Mouse (Mus musculus) myocyte (in vitro differentiated cells): ENCODE measurements around the gene Plekhh1. TPM values are rescaled to one million over a fixed set of nuclear protein-coding genes. Genes with fewer than 3 reads are reported as not detected.

Source experiments
- H3K27me3 ChIP-seq: one replicate; pipeline ENCODE4 v1.6.1; 2011; ENCODE audit not compliant: control insufficient read depth, insufficient read depth, insufficient read length
- H3K36me3 ChIP-seq: one replicate; pipeline ENCODE4 v1.6.1; 2011; ENCODE audit not compliant: control insufficient read depth, insufficient read depth
- H3K4me2 ChIP-seq: one replicate; pipeline ENCODE4 v1.6.1; 2011; ENCODE audit warnings: low read depth, control low read depth
- H3K4me3 ChIP-seq: one replicate; pipeline ENCODE4 v1.5.1; 2011; ENCODE audit warnings: mild to moderate bottlenecking, control low read depth, moderate library complexity
- H3K79me2 ChIP-seq: one replicate; pipeline ENCODE4 v1.6.1; 2011; ENCODE audit not compliant: control insufficient read depth, insufficient read depth
- H3ac ChIP-seq: one replicate; pipeline ENCODE4 v1.6.1; 2011; ENCODE audit not compliant: control insufficient read depth, insufficient read length
- CEBPB ChIP-seq: IDR thresholded peaks from 2 replicates; pipeline ENCODE4 v1.6.1; 2011; ENCODE audit warnings: mild to moderate bottlenecking, moderate library complexity; ENCODE audit not compliant: poor library complexity, insufficient read depth, severe bottlenecking
- E2F4 ChIP-seq: IDR thresholded peaks from one replicate; pipeline ENCODE4 v1.6.1; 2011; ENCODE audit warnings: mild to moderate bottlenecking, control low read depth, moderate library complexity; ENCODE audit not compliant: insufficient read depth
- MAX ChIP-seq: IDR thresholded peaks from one replicate; pipeline ENCODE4 v1.6.1; 2011; ENCODE audit warnings: low read depth, mild to moderate bottlenecking, control low read depth
- MYOD1 ChIP-seq, 3 experiments: IDR thresholded peaks; one replicate each; pipeline ENCODE4 v1.6.1; 2011; ENCODE audit warnings: control low read depth in 2 of 3, low read depth in 2 of 3, mild to moderate bottlenecking in 2 of 3, moderate library complexity in 1 of 3; ENCODE audit not compliant: insufficient read length in 2 of 3, control insufficient read depth in 1 of 3
- MYOG ChIP-seq, 3 experiments: IDR thresholded peaks; one replicate each; pipeline ENCODE4 v1.6.1; 2011; ENCODE audit warnings: control low read depth in 2 of 3, low read depth in 2 of 3, mild to moderate bottlenecking in 2 of 3; ENCODE audit not compliant: insufficient read length in 2 of 3, control insufficient read depth in 1 of 3, insufficient read depth in 1 of 3
- POLR2A ChIP-seq: IDR thresholded peaks from one replicate; pipeline ENCODE4 v1.6.1; 2011; ENCODE audit warnings: low read depth, mild to moderate bottlenecking, control low read depth, moderate library complexity; ENCODE audit not compliant: insufficient read length
- POLR2AphosphoS2 ChIP-seq: IDR thresholded peaks from one replicate; pipeline ENCODE4 v1.6.1; 2011; ENCODE audit warnings: low read depth, control low read depth; ENCODE audit not compliant: insufficient read length
- REST ChIP-seq: IDR thresholded peaks from one replicate; pipeline ENCODE4 v1.6.1; 2011; ENCODE audit warnings: mild to moderate bottlenecking, control low read depth, moderate library complexity; ENCODE audit not compliant: insufficient read depth, insufficient read length
- SRF ChIP-seq: IDR thresholded peaks from one replicate; pipeline ENCODE4 v1.6.1; 2011; ENCODE audit warnings: low read depth; ENCODE audit not compliant: control insufficient read depth, insufficient read length
- TCF12 ChIP-seq: IDR thresholded peaks from one replicate; pipeline ENCODE4 v1.6.1; 2011; ENCODE audit warnings: mild to moderate bottlenecking, control low read depth; ENCODE audit not compliant: poor library complexity, insufficient read depth, severe bottlenecking
- TCF3 ChIP-seq: IDR thresholded peaks from one replicate; pipeline ENCODE4 v1.6.1; 2011; ENCODE audit warnings: low read depth, control low read depth; ENCODE audit not compliant: insufficient read length
- USF1 ChIP-seq: IDR thresholded peaks from one replicate; pipeline ENCODE4 v1.6.1; 2011; ENCODE audit warnings: low read depth, mild to moderate bottlenecking, control low read depth, moderate library complexity
- polyA plus RNA-seq: library from polyadenylated mRNA; unstranded; fragments of >200 nt; fragmentation: generic; extraction: Trizol; gene quantifications from one replicate; pipeline ENCODE4 v1.2.1, GENCODE M21; 2012; ENCODE audit warnings: missing spikeins

Plekhh1 gene
- polyA plus RNA-seq, 1 experiment, result 3.5 TPM

- Histone ChIP-seq H3K4me2 (no peak overlapping the region), H3ac (no peak overlapping the region), H3K27me3 (no peaks in the 10 kb centered on the region), H3K4me3 (no peak overlapping the region), H3K79me2 (no peaks in the 10 kb centered on the region), H3K36me3 (no peaks in the 10 kb centered on the region)
- no peak for TF ChIP-seq USF1
- no peak for TF ChIP-seq TCF3
These were observed 75.6 kb downstream of the Plekhh1 start for GRCm38 (mm10) chr12:79104544-79104943.

GRCm38 (mm10) chr12:79105312-79105711 is 76.3 kb downstream of the Plekhh1 start:
- Histone ChIP-seq H3K27me3 (peaks cover 2% of the 10 kb centered on the region), H3K4me2 (no peak overlapping the region), H3K79me2 (no peaks in the 10 kb centered on the region), H3K36me3 (no peaks in the 10 kb centered on the region), H3ac (no peak overlapping the region), H3K4me3 (no peak overlapping the region)
- TF ChIP-seq TCF3 (no peak), SRF (no peak)

- TF ChIP-seq POLR2AphosphoS2 (no peak), TCF3 (no peak), USF1 (no peak), E2F4 (no peak), MYOG (IDR thresholded peaks at IDR 0.05; ENCODE audit: control insufficient read depth in 1 of 3, insufficient read depth in 1 of 3, insufficient read length in 2 of 3, low read depth in 2 of 3) (no peak), REST (no peak), SRF (no peak), POLR2A (no peak), MAX (no peak)
- no peaks in the 10 kb centered on the region for H3K79me2 ChIP-seq
These were observed 90.0 kb downstream of the Plekhh1 start for GRCm38 (mm10) chr12:79118991-79119390.

GRCm38 (mm10) chr12:79122820-79123219 is 93.9 kb downstream of the Plekhh1 start:
- Histone ChIP-seq H3K4me2 (no peak overlapping the region), H3K36me3 (no peaks in the 10 kb centered on the region), H3K27me3 (peaks cover 14% of the 10 kb centered on the region), H3K79me2 (no peaks in the 10 kb centered on the region), H3K4me3 (no peak overlapping the region), H3ac (no peak overlapping the region)
- TF ChIP-seq REST (no peak), POLR2AphosphoS2 (no peak), USF1 (no peak), MYOD1 (IDR thresholded peaks at IDR 0.05; ENCODE audit: control insufficient read depth in 1 of 3, insufficient read length in 2 of 3, low read depth in 2 of 3) (no peak), TCF3 (no peak), TCF12 (no peak), E2F4 (no peak), MYOG (IDR thresholded peaks at IDR 0.05; ENCODE audit: control insufficient read depth in 1 of 3, insufficient read depth in 1 of 3, insufficient read length in 2 of 3, low read depth in 2 of 3) (no peak), SRF (no peak), CEBPB (no peak), MAX (no peak), POLR2A (no peak)

More at GRCm38 (mm10) chr12:79118991-79119390, 90.0 kb downstream of the Plekhh1 start:
- H3K36me3 ChIP-seq, result no peaks in the 10 kb centered on the region
- H3K4me3 ChIP-seq, result no peak overlapping the region
- peaks cover 14% of the 10 kb centered on the region for H3K27me3 ChIP-seq
- H3K4me2 ChIP-seq, result no peak overlapping the region
- H3ac ChIP-seq, result no peak overlapping the region

GRCm38 (mm10) chr12:79130299-79131177 is 101.6 kb downstream of the Plekhh1 start, which contains the start of gene Arg2:
Gene Arg2, plus strand, starts transcription at chr12:79130777.
- TF ChIP-seq E2F4 (no peak), REST (no peak), POLR2AphosphoS2 (no peak), SRF (no peak), MAX (no peak)
- H3ac ChIP-seq, result no peak within 1 kb of the TSS
- no peaks in the 10 kb centered on the region for H3K79me2 ChIP-seq
- H3K27me3 ChIP-seq, result peaks cover 24% of the 10 kb centered on the region
- peak within 1 kb of the TSS; percentile 70 for H3K4me2 ChIP-seq
- no peak within 1 kb of the TSS for H3K4me3 ChIP-seq
- H3K36me3 ChIP-seq, result no peaks in the 10 kb centered on the region

Other genes starting within 250 kb of the Plekhh1 start
- 68.7 TPM for gene Atp6v1d, start 167.5 kb upstream of the Plekhh1 start, polyA plus RNA-seq
- gene Eif2s1, start 167.3 kb upstream of the Plekhh1 start, polyA plus RNA-seq, result 45.6 TPM
- gene Plek2, start 122.2 kb upstream of the Plekhh1 start, polyA plus RNA-seq, result 0.55 TPM
- 2.9 TPM for gene Tmem229b, start 21.5 kb upstream of the Plekhh1 start, polyA plus RNA-seq
- 3.3 TPM for gene Pigh, start 60.5 kb downstream of the Plekhh1 start, polyA plus RNA-seq
- gene Arg2, start 101.6 kb downstream of the Plekhh1 start, polyA plus RNA-seq, result 0.04 TPM
- 85.5 TPM for gene Vti1b, start 143.5 kb downstream of the Plekhh1 start, polyA plus RNA-seq
- gene Rdh11, start 163.1 kb downstream of the Plekhh1 start, polyA plus RNA-seq, result 19.5 TPM
- gene Rdh12, start 179.8 kb downstream of the Plekhh1 start, polyA plus RNA-seq, result 0.54 TPM